Mouse (Mus musculus) cerebellum, adult 2 months (tissue): ENCODE measurements around the gene Gltp. TPM values are rescaled to one million over a fixed set of nuclear protein-coding genes. Genes with fewer than 3 reads are reported as not detected.
A peak's percentile ranks its signal among the peaks of the same experiment; 100 is the strongest.

Source experiments
- DNase-seq, 2 experiments: peaks; one replicate each; pipeline ENCODE4 v3.0.0; 2021
- H3K27ac ChIP-seq: fragments of 200-500 bp; 2 replicates; pipeline ENCODE4 v1.5.1; 2012; ENCODE audit warnings: low read length, control low read depth, inconsistent platforms; ENCODE audit not compliant: insufficient read depth
- H3K27me3 ChIP-seq: fragments of 200-500 bp; 2 replicates; pipeline ENCODE4 v1.6.1; 2012; ENCODE audit warnings: inconsistent platforms, mild to moderate bottlenecking, low read length, moderate library complexity; ENCODE audit not compliant: control insufficient read depth, insufficient read depth
- H3K4me1 ChIP-seq: fragments of 200-500 bp; 2 replicates; pipeline ENCODE4 v1.6.1; 2011; ENCODE audit warnings: low read length; ENCODE audit not compliant: control insufficient read depth, insufficient read depth
- H3K4me3 ChIP-seq: fragments of 200-500 bp; replicated peaks from 2 replicates; pipeline ENCODE3; 2011; ENCODE audit warnings: mild to moderate bottlenecking, low read depth, low read length, control low read depth; ENCODE audit not compliant: insufficient read depth
- CTCF ChIP-seq: fragments of 200-500 bp; IDR thresholded peaks from 2 replicates; pipeline ENCODE4 v1.5.1; 2011; ENCODE audit warnings: low read depth, mild to moderate bottlenecking, control low read depth, low read length, moderate library complexity, borderline replicate concordance; ENCODE audit not compliant: insufficient read depth
- POLR2A ChIP-seq: fragments of 200-500 bp; IDR thresholded peaks from 2 replicates; pipeline ENCODE4 v1.6.1; 2011; ENCODE audit warnings: low read length, control low read depth, borderline replicate concordance; ENCODE audit not compliant: insufficient read depth
- WGBS: fragments of 180-500 bp; shearing (Covaris S2); methylation state at CpG from one replicate; pipeline ENCODE4 v1.1.7; 2018; 5-methylcytosine and 5-hydroxymethylcytosine counted together
- polyA plus RNA-seq: library from polyadenylated mRNA; depleted of rRNA; stranded (reverse); fragments of >200 nt; gene quantifications from 2 replicates; pipeline ENCODE4 v1.2.3, GENCODE M21; 2012

Gltp gene
- polyA plus RNA-seq, 1 experiment, result 87.5 TPM

GRCm38 (mm10) chr5:114722846-114723245 is 32.1 kb upstream of the Gltp start:
- WGBS, result 81% methylated on average over 13 of the region's 13 CpGs
- TF ChIP-seq CTCF (no peak), POLR2A (no peak)
- Histone ChIP-seq H3K27me3 (no peaks in the 10 kb centered on the region), H3K27ac (no peak overlapping the region), H3K4me1 (peaks cover 27% of the 10 kb centered on the region), H3K4me3 (no peak overlapping the region)
- DNase-seq, result no peak

GRCm38 (mm10) chr5:114721969-114722368 is 31.2 kb upstream of the Gltp start:
- Histone ChIP-seq H3K4me1 (peaks cover 33% of the 10 kb centered on the region), H3K4me3 (no peak overlapping the region), H3K27ac (no peak overlapping the region), H3K27me3 (no peaks in the 10 kb centered on the region)
- TF ChIP-seq POLR2A (no peak), CTCF (no peak)
- DNase-seq, result no peak
- WGBS, result 93% methylated on average over 10 of the region's 10 CpGs

GRCm38 (mm10) chr5:114720784-114721183 is 30.0 kb upstream of the Gltp start:
- DNase-seq, result no peak
- Histone ChIP-seq H3K4me3 (no peak overlapping the region), H3K27me3 (no peaks in the 10 kb centered on the region), H3K27ac (0 out of 2 replicates have a peak overlapping the region, but pooled peaks have one; percentile 81), H3K4me1 (peaks cover 33% of the 10 kb centered on the region)
- WGBS, result 90% methylated on average over 11 of the region's 11 CpGs
- TF ChIP-seq CTCF (no peak), POLR2A (no peak)

- Histone ChIP-seq H3K27ac (peak overlapping the region; percentile 81), H3K27me3 (no peaks in the 10 kb centered on the region), H3K4me3 (no peak overlapping the region), H3K4me1 (peaks cover 33% of the 10 kb centered on the region)
- peak; percentile 48 to 71 for DNase-seq
- WGBS, result 41% methylated on average over 6 of the region's 6 CpGs
- TF ChIP-seq CTCF (no peak), POLR2A (no peak)
Observed at GRCm38 (mm10) chr5:114719928-114720270, 29.1 kb upstream of the Gltp start.

DNA sequence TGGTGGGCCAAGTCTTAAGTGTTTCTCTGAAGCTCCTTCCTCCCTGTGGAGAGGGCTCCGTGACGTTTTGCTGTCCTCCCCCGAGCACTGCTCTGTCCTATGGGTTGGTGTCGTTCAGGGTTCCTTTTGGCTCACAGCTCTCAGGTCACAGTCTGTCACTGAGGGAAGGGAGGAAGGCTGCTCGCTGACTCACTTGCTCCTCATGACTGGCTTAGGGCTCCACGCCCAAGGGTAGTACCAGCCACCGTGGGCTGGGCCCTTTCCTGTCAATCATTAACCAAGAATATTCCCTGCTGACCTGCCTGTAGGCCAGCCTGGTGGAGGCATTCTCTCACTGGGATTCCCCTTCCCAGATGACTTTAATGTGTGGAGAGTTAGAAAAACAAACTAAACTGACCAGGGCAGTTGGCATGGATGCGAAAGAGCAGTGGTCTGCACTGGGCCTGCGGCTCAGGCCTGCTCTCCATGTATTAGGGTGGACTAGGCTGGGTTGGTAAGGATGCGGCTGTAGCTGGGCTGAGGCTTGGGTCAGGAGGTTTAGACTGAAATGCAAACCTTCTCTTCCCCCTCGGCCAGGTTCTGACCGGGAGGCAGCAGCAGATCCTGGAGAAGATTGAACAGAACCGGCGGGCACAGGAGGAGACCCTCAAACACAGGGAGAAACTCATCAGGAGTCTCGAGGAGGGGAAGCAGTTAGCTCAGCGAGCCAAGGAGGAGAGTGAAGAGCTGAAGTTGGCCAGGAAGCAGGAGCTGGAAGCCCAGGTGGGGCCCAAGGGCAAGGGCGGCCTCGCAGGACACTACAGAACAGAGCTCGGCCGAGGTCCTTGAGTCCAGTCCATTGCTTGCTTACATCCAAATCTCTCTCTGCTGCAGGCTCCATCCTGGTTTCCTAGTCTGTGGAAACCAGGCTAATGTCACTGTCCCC is 28.5 kb upstream of the Gltp start:
- no peak overlapping the region for H3K4me3 ChIP-seq
- DNase-seq, result peak in 1 of 2 experiments; percentile 89
- WGBS, result 48% methylated on average over 20 of the region's 20 CpGs
- no peaks in the 10 kb centered on the region for H3K27me3 ChIP-seq
- TF ChIP-seq POLR2A (no peak), CTCF (no peak)
- H3K4me1 ChIP-seq, result peaks cover 33% of the 10 kb centered on the region
- H3K27ac ChIP-seq, result peak overlapping the region; percentile 81

DNA sequence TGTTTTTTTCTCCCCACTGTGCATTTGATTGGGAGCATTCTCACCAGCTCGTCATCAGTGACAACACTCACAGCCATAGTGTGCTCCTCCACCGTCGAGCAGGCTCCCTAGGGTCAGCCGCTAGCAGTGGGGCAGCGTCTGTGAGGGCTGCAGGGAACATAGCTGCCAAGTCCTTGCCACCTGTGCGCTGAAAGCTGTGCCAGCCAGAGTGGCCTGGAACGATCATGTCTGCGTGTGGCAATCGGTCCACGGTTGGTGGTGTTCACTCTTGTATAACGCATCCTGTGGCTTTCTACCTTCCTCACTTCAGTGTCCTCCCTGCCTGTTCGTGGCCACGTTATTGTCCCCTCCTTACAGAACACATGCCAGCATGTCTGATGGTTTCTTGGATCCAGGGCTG is 27.7 kb upstream of the Gltp start:
- peak; percentile 92 to 95 for DNase-seq
- 15% methylated on average over 13 of the region's 13 CpGs for WGBS
- no peaks in the 10 kb centered on the region for H3K27me3 ChIP-seq
- H3K27ac ChIP-seq, result peak overlapping the region; percentile 81
- TF ChIP-seq CTCF (no peak), POLR2A (no peak)
- H3K4me3 ChIP-seq, result no peak overlapping the region
- H3K4me1 ChIP-seq, result peaks cover 33% of the 10 kb centered on the region

- peaks cover 33% of the 10 kb centered on the region for H3K4me1 ChIP-seq
- no peak for DNase-seq
- H3K27me3 ChIP-seq, result no peaks in the 10 kb centered on the region
- TF ChIP-seq POLR2A, result no peak
- no peak for TF ChIP-seq CTCF
- H3K4me3 ChIP-seq, result no peak overlapping the region
- WGBS, result 58% methylated on average over 8 of the region's 8 CpGs
- H3K27ac ChIP-seq, result peak overlapping the region; percentile 81
Observed at GRCm38 (mm10) chr5:114717937-114718336, 27.2 kb upstream of the Gltp start.

DNA sequence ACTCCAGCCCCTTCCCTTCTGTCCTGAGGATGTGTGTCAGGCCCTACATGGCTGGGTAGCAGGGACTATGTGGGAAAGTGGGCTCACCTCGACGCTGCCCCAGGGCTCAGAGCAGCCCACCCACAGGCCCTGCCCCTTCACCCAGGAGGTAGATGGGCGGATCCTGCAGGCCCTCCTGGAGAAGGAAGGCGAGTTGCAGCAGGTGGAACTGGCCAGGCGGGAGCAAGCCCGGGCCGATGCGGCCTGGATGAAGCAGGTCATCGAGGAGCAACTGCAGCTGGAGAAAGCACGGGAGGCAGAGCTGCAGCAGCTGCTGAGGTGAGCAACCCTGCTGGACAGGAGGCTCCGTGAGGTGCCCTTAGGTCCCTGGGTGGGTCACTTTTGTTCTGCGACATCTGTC is 26.5 kb upstream of the Gltp start:
- DNase-seq, result no peak
- TF ChIP-seq POLR2A (no peak), CTCF (no peak)
- WGBS, result 91% methylated on average over 12 of the region's 12 CpGs
- Histone ChIP-seq H3K4me3 (no peak overlapping the region), H3K4me1 (peaks cover 33% of the 10 kb centered on the region), H3K27ac (no peak overlapping the region), H3K27me3 (no peaks in the 10 kb centered on the region)
